Mouse (Mus musculus) gastrocnemius, postnatal 25 days (tissue): Measurements from ENCODE around the gene 1700025G04Rik. TPM values are rescaled to one million over a fixed set of nuclear protein-coding genes. Genes with fewer than 3 reads are reported as not detected.
A peak's percentile ranks its signal among the peaks of the same experiment; 100 is the strongest.

Experiments
- DNase-seq: peaks from one replicate; pipeline ENCODE4 v3.0.0; 2022
- total RNA-seq, 2 experiments: library from RNA; stranded (reverse); gene quantifications; 1 replicate in 1 of 2; 2 replicates in 1 of 2; pipeline ENCODE4 v1.2.3; 2021

1700025G04Rik gene
- total RNA-seq, 2 experiments from 2014 or later = 61.5 to 64.0 TPM

DNA sequence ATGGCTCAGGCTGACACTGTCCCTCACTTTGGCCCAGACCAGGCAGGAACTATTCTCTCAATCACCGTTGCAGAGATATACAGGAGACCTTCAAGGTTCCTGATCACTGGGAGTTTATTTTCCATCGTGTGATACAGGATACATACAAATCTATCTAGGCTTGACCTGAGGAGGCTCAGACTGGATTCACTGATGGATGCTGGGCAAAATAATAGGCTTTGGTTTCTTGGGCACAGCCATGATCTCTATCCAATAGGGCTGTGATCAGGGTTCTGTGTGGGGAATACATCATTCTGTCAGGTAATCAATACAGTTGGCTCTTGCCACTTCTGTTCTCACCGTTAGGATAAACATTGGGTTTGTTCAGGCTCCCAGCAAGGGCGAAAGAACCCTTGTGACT is 194.5 kb downstream of the 1700025G04Rik start:
- DNase-seq = no peak

DNA sequence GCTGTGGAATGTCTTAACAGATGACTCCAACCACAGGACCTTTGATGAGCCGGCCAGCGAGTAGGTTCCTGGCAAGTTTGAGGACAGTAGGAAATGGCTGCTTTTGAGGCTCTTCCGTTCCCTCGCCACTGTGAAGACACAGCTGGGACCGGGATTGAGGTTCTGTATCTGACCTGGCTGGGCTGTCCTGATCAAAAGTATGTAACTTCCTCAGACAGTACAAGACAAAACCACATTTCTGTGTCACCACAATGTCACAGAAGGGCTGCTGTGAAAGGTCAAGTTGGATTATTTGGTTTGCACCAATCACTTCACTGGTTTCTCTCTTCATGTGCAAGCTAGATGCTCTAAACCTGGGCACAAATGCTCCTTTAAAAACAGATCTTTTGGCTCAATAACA is 195.9 kb downstream of the 1700025G04Rik start:
- DNase-seq = no peak

DNA sequence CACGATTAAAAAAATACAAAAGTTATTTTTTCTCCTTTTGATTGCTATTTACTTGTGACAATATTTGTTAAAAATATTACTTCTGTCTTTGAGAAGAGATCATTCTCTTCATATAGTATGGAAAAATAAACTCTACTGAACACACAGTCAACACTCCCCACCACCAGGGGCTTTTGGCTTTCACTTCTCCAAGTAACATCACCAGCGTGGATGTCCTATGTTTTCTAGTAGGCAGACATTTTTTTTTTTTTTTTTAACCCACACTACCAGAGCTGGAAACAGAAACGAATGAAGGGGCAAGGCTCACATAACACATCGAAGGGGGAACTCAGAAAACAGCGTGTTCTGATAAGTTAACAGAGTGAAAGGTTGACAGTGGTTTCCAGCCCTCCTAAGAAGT is 197.9 kb downstream of the 1700025G04Rik start:
- DNase-seq = no peak

DNA sequence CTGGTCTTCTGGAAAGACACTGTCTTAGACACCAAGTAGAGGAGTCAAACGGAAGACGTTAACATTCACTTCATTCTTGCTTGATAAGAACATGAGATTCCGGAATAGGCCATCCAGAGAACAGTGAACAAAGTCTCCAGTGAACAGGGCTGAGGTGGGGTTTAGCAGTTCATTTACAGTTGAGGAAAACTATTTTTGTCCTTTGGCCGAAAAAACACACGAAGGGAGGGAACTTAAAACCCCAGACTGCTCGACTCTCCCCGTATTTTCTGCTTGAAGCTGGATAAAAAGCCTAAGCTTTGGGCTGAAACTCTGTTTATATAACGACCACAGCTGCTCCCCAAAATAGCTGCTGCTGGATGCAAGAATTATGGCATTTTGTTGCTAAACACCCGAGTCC is 198.7 kb downstream of the 1700025G04Rik start:
- no peak for DNase-seq

DNA sequence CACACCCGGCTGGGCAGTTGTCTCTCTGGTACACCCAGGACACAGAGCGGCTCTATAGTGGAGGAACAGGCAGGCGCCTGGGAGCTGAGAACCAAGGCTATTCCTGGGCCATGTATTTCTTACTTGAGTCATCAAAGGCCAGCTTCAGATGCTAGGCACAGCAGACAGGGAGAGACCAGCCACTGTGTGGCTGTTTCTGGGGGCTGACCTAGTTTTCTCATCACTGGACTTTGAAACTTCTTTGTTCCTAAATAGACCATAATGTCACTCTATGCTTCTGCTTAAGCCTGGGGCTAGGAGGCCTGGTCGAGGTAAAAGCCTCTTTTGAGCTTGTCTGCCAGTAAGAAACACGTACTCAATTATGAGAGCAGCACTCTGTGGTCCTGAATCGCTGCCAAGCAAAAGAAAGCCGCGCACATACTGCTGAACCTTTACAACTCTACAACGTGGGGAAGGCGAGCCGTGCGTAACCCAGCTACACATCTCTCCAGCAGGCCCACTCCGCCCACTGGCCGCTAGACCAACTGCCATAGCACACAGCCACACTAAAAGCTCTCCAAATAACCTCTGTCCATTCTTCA is 199.8 kb downstream of the 1700025G04Rik start:
- no peak for DNase-seq

GRCm38 (mm10) chr1:151887631-151888030 is 202.3 kb downstream of the 1700025G04Rik start:
- no peak for DNase-seq

DNA sequence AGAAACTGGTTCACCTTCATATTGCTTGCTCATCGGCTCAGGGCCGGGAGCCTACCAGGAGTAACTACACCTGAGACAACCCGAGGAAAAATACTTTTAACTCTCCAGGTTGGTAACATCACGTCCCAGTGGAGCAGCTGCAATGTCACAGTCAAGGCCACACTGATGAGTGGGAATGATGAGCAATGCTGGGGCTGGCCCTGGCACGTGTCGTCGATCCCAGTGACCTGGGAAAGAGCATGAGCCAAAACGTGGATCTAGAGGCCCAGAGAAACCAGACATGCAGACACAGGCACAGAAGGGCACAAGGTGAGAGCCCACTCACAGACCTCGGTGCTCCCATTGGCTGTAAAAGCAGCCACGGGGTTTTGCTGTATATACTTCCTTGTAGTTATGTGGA is 202.8 kb downstream of the 1700025G04Rik start:
- DNase-seq = no peak

DNA sequence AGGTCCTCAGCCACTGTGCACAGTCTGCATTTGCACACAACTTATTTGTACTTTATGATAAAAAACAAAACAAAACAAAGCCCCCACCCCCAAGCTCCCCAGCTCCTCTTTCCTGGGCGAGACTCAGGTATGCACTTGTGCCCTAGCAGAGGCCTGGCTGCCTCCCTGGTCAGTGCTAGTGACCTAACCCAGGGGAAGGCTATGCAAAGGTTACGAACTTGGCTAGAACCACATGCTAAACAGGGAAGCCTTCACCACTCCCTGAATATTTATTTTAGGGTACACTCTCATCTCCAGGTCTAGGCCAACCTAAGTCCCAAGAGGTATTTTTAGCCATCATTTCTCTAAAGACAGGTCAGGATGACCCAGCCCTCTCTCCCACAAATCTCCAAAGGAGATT is 203.8 kb downstream of the 1700025G04Rik start:
- DNase-seq = peak; percentile 43

GRCm38 (mm10) chr1:151881253-151881652 is 208.7 kb downstream of the 1700025G04Rik start:
- no peak for DNase-seq

DNA sequence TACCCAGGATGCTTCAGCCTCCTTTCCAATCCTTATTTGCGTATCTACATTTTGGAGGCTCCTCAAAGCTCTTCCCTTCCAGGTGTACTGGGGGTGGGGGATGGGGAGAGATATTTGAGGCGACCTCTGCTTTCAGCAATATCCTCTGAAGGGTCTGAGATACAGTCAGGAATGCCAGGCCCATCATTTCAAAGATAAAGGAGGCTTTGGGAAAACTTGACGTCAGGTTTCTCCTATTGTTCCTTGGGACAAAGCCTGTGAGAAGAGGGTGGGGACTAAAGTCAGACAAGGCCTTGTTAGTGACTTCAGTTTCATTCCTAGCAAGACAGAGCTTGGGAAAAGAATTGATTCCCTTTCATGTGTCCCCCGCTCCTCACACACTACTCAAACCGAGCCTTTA is 209.2 kb downstream of the 1700025G04Rik start:
- DNase-seq = no peak

DNA sequence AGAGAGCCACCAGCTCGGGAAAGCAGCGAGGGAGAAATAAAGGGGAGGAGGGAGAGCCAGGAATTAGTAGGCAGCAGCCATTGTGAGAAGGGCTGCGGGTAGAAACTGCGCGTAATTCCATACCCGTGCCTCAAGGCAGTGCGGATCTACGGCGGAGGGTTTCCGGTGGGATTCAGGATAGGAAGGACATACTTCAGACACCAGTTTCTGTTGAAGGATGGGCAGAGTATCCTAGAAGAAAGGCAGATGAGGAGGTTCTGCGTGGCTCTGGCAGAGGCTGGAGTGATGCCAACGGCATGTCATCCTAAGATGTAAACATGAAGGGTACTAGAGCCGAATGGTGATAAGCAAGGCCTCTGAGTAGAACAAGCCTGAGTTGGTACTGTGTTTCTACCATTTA is 210.0 kb downstream of the 1700025G04Rik start:
- no peak for DNase-seq

DNA sequence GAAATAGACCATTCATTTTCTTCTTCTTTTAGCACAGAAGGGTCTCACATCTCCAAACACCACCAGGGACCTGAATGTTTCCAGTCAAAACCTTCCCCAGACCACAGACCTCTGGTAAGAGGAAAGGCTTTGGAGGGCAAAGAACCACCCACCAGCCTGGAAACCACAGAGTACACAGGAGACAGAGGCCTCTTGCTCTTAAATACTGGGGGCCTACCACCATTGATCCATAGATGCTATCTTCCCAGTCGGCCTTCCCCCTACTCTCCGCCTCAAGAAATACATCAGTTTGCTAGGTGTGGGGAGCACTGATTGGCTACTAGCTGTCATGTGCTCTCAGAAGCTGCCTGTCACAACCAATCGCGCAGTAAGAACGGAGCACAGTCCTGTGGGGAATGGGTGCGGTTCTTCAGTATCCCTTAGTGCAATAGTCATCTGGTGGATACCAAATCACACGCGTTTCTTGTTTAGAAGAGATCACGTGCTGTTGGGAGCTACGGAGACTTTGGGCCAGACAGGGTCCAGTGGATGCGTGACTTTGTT is 210.5 kb downstream of the 1700025G04Rik start:
- no peak for DNase-seq

DNA sequence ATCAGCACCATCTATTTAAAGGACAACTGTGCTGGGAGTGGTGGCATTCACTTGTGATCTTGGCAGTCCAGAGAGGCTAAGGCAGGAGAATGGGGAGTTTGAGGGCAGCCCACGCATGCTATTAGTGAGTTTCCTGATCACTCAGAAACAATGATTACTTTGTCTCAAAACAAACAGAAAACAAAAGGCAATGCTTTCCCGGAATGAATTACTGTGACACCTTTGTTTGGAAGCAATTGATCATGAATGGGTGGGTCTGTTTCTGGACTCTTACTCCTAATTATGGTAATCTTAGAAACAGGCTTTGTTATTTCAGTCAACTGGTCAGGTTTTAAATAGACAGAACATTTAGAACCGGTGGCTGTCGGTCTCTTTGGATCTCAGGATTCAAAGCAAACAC is 211.5 kb downstream of the 1700025G04Rik start:
- DNase-seq = no peak

GRCm38 (mm10) chr1:151872971-151873370 is 217.0 kb downstream of the 1700025G04Rik start:
- DNase-seq = no peak

- DNase-seq = no peak
Observed at GRCm38 (mm10) chr1:151864326-151864725, 225.6 kb downstream of the 1700025G04Rik start.

DNA sequence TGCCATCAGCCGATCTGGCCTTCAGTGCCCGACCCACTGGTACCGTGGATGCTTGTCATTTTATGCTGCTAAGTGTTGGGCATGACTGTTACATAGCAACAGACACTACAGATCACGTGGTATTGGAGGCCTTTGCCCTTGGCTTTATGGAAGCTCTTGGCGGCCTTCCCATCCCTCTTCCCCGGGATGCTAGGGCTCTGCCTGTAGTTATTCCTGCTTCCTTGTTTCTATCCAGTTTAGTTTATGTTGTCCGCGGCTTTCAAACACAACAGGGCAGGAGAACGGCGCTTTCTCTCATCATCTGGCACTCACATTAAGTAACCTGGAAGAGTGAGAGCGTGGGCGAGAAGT is 226.2 kb downstream of the 1700025G04Rik start:
- no peak for DNase-seq

DNA sequence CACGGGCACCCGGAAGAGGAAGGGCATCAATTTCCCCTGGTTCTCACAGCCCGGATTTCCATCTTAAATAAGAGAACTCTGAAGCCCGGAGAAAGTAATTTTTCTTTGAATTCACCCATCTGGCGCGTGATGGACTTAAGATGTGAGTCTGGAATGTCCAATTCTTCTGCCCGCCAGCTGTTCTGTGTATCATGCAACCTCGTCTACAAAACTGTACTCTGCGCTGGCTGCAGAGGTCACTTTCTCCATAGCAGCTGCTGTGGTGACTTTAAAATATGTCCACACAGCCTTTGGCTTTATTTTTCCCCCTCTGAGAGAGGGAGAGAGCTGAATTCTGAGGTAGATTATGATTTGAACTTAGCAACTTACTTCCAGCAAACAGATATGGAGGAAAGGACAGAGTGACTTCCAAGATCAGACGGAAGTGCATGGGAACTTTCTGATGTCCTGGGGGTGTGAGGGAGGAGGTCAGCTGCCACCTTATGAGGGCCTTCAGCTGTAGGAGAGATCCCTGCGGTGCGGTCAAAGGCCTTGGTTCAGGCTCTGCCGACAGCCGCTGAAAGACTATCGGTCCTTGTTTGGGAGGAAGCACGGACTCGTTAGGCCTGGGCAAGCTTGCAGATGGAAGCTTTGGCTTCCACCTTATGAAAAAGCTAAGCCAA is 226.7 kb downstream of the 1700025G04Rik start:
- DNase-seq = no peak

DNA sequence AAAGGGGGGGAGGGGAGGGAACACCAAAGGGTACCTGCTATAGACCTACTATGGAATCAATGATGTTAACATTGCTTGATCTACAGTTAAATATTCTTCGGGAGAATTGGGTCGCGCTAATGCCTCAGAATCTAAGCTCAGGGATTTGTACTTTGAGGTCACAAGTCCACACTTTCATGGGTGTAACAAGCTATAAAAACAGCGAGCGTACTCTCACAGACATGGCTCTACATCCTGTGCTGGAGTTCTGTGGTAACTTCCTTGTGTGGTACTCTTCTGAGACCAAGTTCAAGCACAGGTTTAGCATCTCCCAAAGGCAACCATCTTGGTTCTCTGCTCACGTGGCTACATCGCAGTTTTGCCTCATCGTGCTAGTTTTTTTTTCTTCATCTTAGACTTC is 227.8 kb downstream of the 1700025G04Rik start:
- DNase-seq = no peak

DNA sequence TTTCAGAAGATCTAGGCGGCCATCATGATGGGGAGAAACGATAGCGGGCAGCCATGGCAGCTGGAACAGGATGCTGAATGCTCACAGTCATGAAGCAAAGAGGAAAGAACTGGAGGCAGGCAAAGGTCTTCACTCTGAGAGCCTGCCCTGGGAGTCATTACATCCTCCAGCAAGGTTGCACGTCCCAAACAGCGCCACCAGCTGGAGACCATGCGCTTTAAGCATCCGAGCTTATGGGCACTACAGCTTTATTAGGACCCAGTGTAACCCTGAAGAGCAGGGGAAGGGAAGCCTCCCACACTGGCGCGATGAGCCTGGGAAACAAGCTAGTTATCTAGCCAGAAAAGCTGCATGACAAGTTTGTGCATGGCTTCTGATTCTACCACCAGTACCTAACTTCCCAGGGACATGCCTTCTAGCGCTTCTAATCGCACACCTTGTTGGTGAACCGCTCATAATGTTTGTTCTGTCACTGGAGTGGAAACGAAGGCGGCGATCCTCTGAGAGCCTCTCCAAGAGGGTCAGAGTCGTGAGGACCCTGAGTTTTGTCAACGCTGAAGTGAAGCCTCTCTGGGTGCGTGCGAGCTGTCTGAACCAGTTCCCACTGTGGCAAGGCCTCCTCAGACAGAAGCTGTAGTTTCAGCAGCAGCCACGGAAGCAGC is 228.5 kb downstream of the 1700025G04Rik start:
- no peak for DNase-seq

- no peak for DNase-seq
Observed at GRCm38 (mm10) chr1:151858474-151858873, 231.5 kb downstream of the 1700025G04Rik start.

DNA sequence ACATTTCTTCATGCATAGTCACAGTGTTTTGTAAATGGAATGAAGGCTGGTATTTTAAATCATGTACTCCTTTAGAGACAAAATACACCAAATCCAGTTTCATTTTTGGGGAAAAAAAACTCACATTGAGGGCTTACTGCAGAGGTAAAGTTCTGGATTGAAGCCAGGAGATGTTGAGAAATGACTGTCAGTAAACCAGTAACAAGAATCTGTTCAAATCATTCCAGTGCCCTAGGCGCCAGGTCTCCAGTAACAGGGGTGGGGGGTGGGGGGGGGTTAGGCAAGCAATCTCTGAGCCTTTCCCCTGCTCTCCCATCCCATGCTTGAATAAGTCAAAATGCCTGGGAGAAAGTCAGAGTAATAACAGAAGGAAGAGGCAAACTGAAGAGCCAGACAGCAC is 234.4 kb downstream of the 1700025G04Rik start:
- DNase-seq = no peak

- DNase-seq = no peak
Observed at GRCm38 (mm10) chr1:151851976-151852375, 237.9 kb downstream of the 1700025G04Rik start.

GRCm38 (mm10) chr1:151851051-151851848 is 238.7 kb downstream of the 1700025G04Rik start:
- no peak for DNase-seq
